Mouse (Mus musculus) intestine, embryonic 15.5 days (tissue): ENCODE data around the gene Uba2. TPM values are rescaled to one million over a fixed set of nuclear protein-coding genes. Genes with fewer than 3 reads are reported as not detected.
"Not testable (repeated sequence)": the region's sequence is repeated elsewhere in the genome, so short reads cannot be mapped to it uniquely, and the experiment has no call there.

ENCODE experiments used
- ATAC-seq: fragments of 200-750 bp; cut with Nextera tagmentation; 2 replicates; pipeline ENCODE4 v1.8.0; 2017; ENCODE audit warnings: moderate TSS enrichment, moderate library complexity
- H3K27ac ChIP-seq: fragments of 300-500 bp; sonication (generic); 2 replicates; pipeline ENCODE4 v1.5.1; 2015; ENCODE audit warnings: mild to moderate bottlenecking, inconsistent platforms
- H3K27me3 ChIP-seq: fragments of 300-500 bp; sonication (generic); replicated peaks from 2 replicates; pipeline ENCODE4 v1.6.1; 2015; ENCODE audit warnings: inconsistent platforms
- H3K36me3 ChIP-seq: fragments of 300-500 bp; sonication (generic); 2 replicates; pipeline ENCODE4 v1.6.1; 2015; ENCODE audit warnings: inconsistent platforms
- H3K4me1 ChIP-seq: fragments of 300-500 bp; sonication (generic); replicated peaks from 2 replicates; pipeline ENCODE4 v1.6.1; 2015; ENCODE audit warnings: inconsistent platforms
- H3K4me2 ChIP-seq: fragments of 300-500 bp; sonication (generic); replicated peaks from 2 replicates; pipeline ENCODE4 v1.6.1; 2015; ENCODE audit warnings: mild to moderate bottlenecking, inconsistent platforms
- H3K4me3 ChIP-seq: fragments of 300-500 bp; sonication (generic); replicated peaks from 2 replicates; pipeline ENCODE4 v1.5.1; 2015; ENCODE audit warnings: inconsistent platforms
- H3K9ac ChIP-seq: fragments of 300-500 bp; sonication (generic); 2 replicates; pipeline ENCODE4 v1.6.1; 2015; ENCODE audit warnings: inconsistent platforms
- H3K9me3 ChIP-seq: fragments of 300-500 bp; sonication (generic); 2 replicates; pipeline ENCODE4 v1.6.1; 2016; ENCODE audit warnings: inconsistent platforms
- WGBS: fragments of 180-500 bp; shearing (Covaris S2); methylation state at CpG from one replicate; pipeline ENCODE4 v1.1.7; 2015; 5-methylcytosine and 5-hydroxymethylcytosine counted together
- polyA plus RNA-seq: library from polyadenylated mRNA; unstranded; fragments of >200 nt; fragmentation: Nextera tagmentation; extraction: Ambion mirVana; gene quantifications from 2 replicates; pipeline ENCODE4 v1.2.1, GENCODE M21; 2015

The Uba2 gene
- polyA plus RNA-seq, 1 experiment from 2014 or later = 168 TPM

GRCm38 (mm10) chr7:34122987-34123720 lies 46.2 kb downstream of the Uba2 start:
- Histone ChIP-seq H3K4me2 (no peak overlapping the region), H3K36me3 (0 out of 2 replicates have a peak, but pooled peaks cover 6% of the 10 kb centered on the region), H3K27ac (no peak overlapping the region), H3K9me3 (no peaks in the 10 kb centered on the region), H3K4me1 (no peaks in the 10 kb centered on the region; the same call in 1 of the 2 replicates), H3K4me3 (no peak overlapping the region), H3K27me3 (no peaks in the 10 kb centered on the region), H3K9ac (no peak overlapping the region)
- no peak for ATAC-seq
- WGBS = 92% methylated on average over 6 of the region's 6 CpGs

GRCm38 (mm10) chr7:34120636-34121035 lies 48.8 kb downstream of the Uba2 start:
- H3K9ac ChIP-seq, H3K27me3 ChIP-seq, H3K4me1 ChIP-seq, H3K9me3 ChIP-seq, H3K4me2 ChIP-seq, H3K27ac ChIP-seq, H3K4me3 ChIP-seq, H3K36me3 ChIP-seq: not testable (repeated sequence)
- peak; percentile 65 for ATAC-seq
- 19% methylated on average over 1 of the region's 1 CpGs for WGBS

GRCm38 (mm10) chr7:34116601-34117000 lies 52.8 kb downstream of the Uba2 start:
- Histone ChIP-seq H3K27ac (no peak overlapping the region), H3K9ac (no peak overlapping the region), H3K36me3 (peaks cover 13% of the 10 kb centered on the region), H3K27me3 (no peaks in the 10 kb centered on the region), H3K9me3 (no peaks in the 10 kb centered on the region), H3K4me1 (no peaks in the 10 kb centered on the region; the same call in 1 of the 2 replicates), H3K4me2 (no peak overlapping the region), H3K4me3 (no peak overlapping the region)
- no peak for ATAC-seq
- 89% methylated on average over 3 of the region's 3 CpGs for WGBS

GRCm38 (mm10) chr7:34109190-34109589 lies 60.2 kb downstream of the Uba2 start:
- Histone ChIP-seq H3K4me3 (no peak overlapping the region), H3K9me3 (no peaks in the 10 kb centered on the region), H3K9ac (no peak overlapping the region), H3K27me3 (no peaks in the 10 kb centered on the region), H3K36me3 (peaks cover 16% of the 10 kb centered on the region), H3K27ac (no peak overlapping the region), H3K4me1 (no peaks in the 10 kb centered on the region), H3K4me2 (no peak overlapping the region)
- 82% methylated on average over 5 of the region's 5 CpGs for WGBS
- no peak for ATAC-seq

GRCm38 (mm10) chr7:34101276-34101675 lies 68.1 kb downstream of the Uba2 start:
- no peaks in the 10 kb centered on the region for H3K4me1 ChIP-seq
- no peak overlapping the region for H3K4me2 ChIP-seq
- no peak for ATAC-seq
- no peaks in the 10 kb centered on the region for H3K36me3 ChIP-seq
- H3K9me3 ChIP-seq = no peaks in the 10 kb centered on the region
- H3K4me3 ChIP-seq = no peak overlapping the region
- no peak overlapping the region for H3K9ac ChIP-seq
- H3K27me3 ChIP-seq = no peaks in the 10 kb centered on the region
- no peak overlapping the region for H3K27ac ChIP-seq

GRCm38 (mm10) chr7:34100002-34100401 lies 69.4 kb downstream of the Uba2 start:
- no peaks in the 10 kb centered on the region for H3K36me3 ChIP-seq
- no peaks in the 10 kb centered on the region for H3K9me3 ChIP-seq
- no peak overlapping the region for H3K4me2 ChIP-seq
- ATAC-seq = no peak
- no peak overlapping the region for H3K9ac ChIP-seq
- no peak overlapping the region for H3K27ac ChIP-seq
- no peak overlapping the region for H3K4me3 ChIP-seq
- 76% methylated on average over 2 of the region's 2 CpGs for WGBS
- no peaks in the 10 kb centered on the region for H3K27me3 ChIP-seq
- H3K4me1 ChIP-seq = no peaks in the 10 kb centered on the region

- Histone ChIP-seq H3K4me2 (no peak within 1 kb of the TSS), H3K27me3 (no peaks in the 10 kb centered on the region), H3K4me1 (no peaks in the 10 kb centered on the region), H3K9me3 (no peaks in the 10 kb centered on the region), H3K4me3 (no peak within 1 kb of the TSS), H3K27ac (no peak within 1 kb of the TSS), H3K36me3 (no peaks in the 10 kb centered on the region), H3K9ac (no peak within 1 kb of the TSS)
- 76% methylated on average over 3 of the region's 3 CpGs for WGBS
- no peak for ATAC-seq
These were observed 74.4 kb downstream of the Uba2 start, which contains the start of gene Scgb1b30 for GRCm38 (mm10) chr7:34094911-34095481. Gene Scgb1b30, plus strand, starts transcription at chr7:34095431.

Other genes starting within 250 kb of the Uba2 start
- not detected in 2 replicates for gene Scgb2b26, start 224.6 kb downstream of the Uba2 start, polyA plus RNA-seq
- gene Scgb2b27, start 155.7 kb downstream of the Uba2 start, polyA plus RNA-seq = not detected in 2 replicates
- not detected in 2 replicates for gene Scgb1b27, start 148.1 kb downstream of the Uba2 start, polyA plus RNA-seq
- not detected in 2 replicates for gene Scgb1b30, start 74.2 kb downstream of the Uba2 start, polyA plus RNA-seq
- gene Wtip, start 36.3 kb downstream of the Uba2 start, polyA plus RNA-seq = 4.0 and 4.7 TPM in 2 replicates
- 55.9 TPM in 2 replicates for gene Pdcd2l, start 27.1 kb upstream of the Uba2 start, polyA plus RNA-seq
- 421 and 423 TPM in 2 replicates for gene Gpi1, start 60.7 kb upstream of the Uba2 start, polyA plus RNA-seq
- gene Gm6096, start 81.4 kb upstream of the Uba2 start, polyA plus RNA-seq = not detected in 2 replicates
- gene 4931406P16Rik, start 144.0 kb upstream of the Uba2 start, polyA plus RNA-seq = 23.8 and 28.7 TPM in 2 replicates
- 71.6 and 75.9 TPM in 2 replicates for gene Lsm14a, start 223.7 kb upstream of the Uba2 start, polyA plus RNA-seq